Mouse (Mus musculus) effector memory CD4-positive, alpha-beta T cell, adult 5 months (primary cell): ENCODE data around the gene Itga7. TPM values are rescaled to one million over a fixed set of nuclear protein-coding genes. Genes with fewer than 3 reads are reported as not detected.

ENCODE experiments used
- polyA plus RNA-seq: library from polyadenylated mRNA; unstranded; fragments of 100-300 nt; shearing (Covaris generic); gene quantifications from one replicate; pipeline ENCODE4 v1.2.1, GENCODE M21; 2017

The Itga7 gene
- 45.8 TPM for polyA plus RNA-seq

DNA sequence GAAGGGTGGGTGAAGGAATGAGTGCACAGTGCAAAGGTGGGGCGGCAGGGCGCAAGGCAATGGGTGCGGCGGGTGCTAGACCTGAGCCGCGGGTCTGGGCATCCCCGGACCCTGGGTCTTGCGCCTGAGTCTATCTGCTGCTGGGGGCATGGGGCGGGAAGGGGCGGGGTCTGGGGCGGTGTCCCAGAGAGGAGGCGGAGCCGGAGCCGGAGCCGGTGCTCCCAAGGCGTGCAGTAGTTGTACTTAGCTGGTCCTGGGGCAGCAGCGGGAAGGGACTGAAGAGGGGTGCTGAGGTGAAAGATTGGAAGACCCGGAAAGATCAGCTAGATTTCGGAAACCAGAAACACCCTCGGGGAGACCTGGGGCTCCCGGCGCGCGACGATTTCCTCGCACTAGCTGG lies at the start of gene Itga7:
TSS of gene Itga7 (plus strand) at position 245 of the 400 bp plus-strand sequence.

DNA sequence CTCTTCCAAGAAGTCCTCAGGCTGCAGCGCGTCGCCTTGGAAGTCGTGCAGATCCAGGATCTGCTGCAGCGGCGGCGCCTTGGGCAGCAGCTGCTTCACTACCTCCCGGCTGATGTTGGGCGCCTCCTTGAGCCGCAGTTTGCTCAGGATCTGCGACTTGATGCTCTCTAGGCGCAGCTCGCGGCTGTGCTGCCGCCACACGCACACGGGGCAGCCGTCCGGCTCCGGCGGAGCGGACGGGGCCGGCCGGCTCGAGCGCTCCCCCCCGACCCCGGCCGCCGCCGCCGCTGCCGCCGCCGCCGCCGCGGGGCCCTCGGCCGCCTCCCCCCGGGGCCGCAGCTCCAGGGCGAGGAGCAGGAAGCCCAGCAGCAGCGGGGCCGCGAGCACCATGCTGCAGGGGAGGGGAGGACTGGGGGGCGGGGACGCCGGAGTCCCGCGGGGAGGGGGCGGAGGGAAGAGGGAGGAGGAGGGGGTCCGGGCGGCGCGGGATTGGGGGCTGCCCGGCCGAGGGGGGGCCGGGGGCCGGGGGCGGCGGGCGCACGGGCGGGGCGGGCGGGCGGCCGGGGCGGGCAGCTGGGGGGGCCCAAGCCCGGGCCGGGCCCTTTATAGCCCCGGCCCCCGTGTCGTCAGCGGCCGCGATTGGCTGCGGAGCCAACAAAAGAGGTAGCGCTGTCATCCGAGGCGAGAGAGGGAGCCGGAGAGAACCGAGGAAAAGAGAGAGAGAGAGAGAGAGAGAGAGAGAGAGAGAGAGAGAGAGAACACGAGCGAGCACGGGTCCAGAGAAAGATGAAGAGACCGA lies 42.1 kb upstream of the Itga7 start, which contains the start of gene Gdf11:
TSS of gene Gdf11 (minus strand) at position 423 of the 799 bp plus-strand sequence.

DNA sequence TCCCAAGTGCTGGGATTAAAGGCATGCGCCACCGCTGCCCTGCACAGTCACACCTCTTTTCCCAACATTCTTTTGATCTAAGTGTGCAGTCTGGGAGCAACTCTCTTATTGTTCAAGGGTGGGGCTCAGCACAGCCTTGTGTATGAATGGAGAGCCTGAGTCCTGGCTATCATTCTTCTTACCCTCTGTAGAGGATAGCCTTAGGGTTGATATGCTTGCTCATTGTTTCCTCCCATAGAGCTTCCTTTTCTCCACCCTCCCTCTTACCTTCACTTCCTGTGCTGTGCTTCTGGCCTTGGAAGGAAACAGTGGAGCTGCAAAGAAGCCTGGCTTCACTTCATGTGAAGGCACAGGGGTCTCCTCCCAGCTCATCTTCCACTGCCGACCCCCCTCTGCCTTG lies 32.9 kb upstream of the Itga7 start, which contains the start of gene Cd63:
TSS of gene Cd63 (plus strand) at position 292 of the 400 bp plus-strand sequence.

GRCm38 (mm10) chr10:128922822-128923012 lies 10.9 kb upstream of the Itga7 start, which contains the start of gene Rdh5:
Gene Rdh5 (minus strand): TSS chr10:128922888.

GRCm38 (mm10) chr10:128923935-128924334 lies 9.7 kb upstream of the Itga7 start, which contains the start of gene Bloc1s1:
Gene Bloc1s1 (minus strand): TSS chr10:128924035.

GRCm38 (mm10) chr10:128960590-128961584 lies 27.3 kb downstream of the Itga7 start, which contains the start of gene Mettl7b:
Gene Mettl7b (minus strand): TSS chr10:128960988.

DNA sequence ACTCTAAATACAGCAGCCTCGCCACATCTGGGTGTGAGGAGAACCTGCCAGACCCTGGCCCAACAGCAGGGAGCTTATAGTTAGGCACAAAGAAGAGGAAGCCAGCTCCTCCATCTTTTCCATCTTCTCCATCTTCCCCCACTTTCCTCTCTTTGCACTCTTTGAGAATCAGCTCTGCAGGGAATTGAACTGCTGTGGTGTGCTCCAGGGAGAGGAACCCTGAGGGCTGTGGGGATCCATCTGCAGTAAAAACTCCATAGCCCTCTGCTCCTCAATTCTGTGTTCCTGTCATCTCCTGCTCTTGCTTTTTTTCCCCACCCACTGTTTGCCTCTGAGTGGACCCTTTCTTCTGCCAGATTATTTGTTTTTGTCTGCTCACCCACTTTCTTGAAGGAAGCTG lies 55.5 kb downstream of the Itga7 start, which contains the start of gene Olfr9:
TSS of gene Olfr9 (plus strand) at position 301 of the 400 bp plus-strand sequence.

Other genes with a start within 250 kb of the Itga7 start
- gene Rab5b, start 237.6 kb upstream of the Itga7 start, polyA plus RNA-seq = 25.1 TPM
- gene Pmel, start 229.6 kb upstream of the Itga7 start, polyA plus RNA-seq = 2.5 TPM
- 14.1 TPM for gene Cdk2, start 228.8 kb upstream of the Itga7 start, polyA plus RNA-seq
- gene Dgka, start 189.0 kb upstream of the Itga7 start, polyA plus RNA-seq = 635 TPM
- gene Pym1, start 185.9 kb upstream of the Itga7 start, polyA plus RNA-seq = 23.9 TPM
- gene Mmp19, start 142.9 kb upstream of the Itga7 start, polyA plus RNA-seq = not detected
- 57.7 TPM for gene Dnajc14, start 129.8 kb upstream of the Itga7 start, polyA plus RNA-seq
- gene Tmem198b, start 129.4 kb upstream of the Itga7 start, polyA plus RNA-seq = 2.0 TPM
- gene Sarnp, start 116.5 kb upstream of the Itga7 start, polyA plus RNA-seq = 108 TPM
- gene Ormdl2, start 112.2 kb upstream of the Itga7 start, polyA plus RNA-seq = 34.9 TPM
- gene Gdf11, start 42.1 kb upstream of the Itga7 start, polyA plus RNA-seq = 2.0 TPM
- gene Cd63, start 32.8 kb upstream of the Itga7 start, polyA plus RNA-seq = not detected
- 6.6 TPM for gene Rdh5, start 10.9 kb upstream of the Itga7 start, polyA plus RNA-seq
- 118 TPM for gene Bloc1s1, start 9.8 kb upstream of the Itga7 start, polyA plus RNA-seq
- gene Mettl7b, start 27.2 kb downstream of the Itga7 start, polyA plus RNA-seq = not detected
- 0.20 TPM for gene Olfr9, start 55.6 kb downstream of the Itga7 start, polyA plus RNA-seq
- not detected for gene Olfr763, start 77.0 kb downstream of the Itga7 start, polyA plus RNA-seq
- not detected for gene Olfr764-ps1, start 106.1 kb downstream of the Itga7 start, polyA plus RNA-seq
- not detected for gene Olfr765, start 116.2 kb downstream of the Itga7 start, polyA plus RNA-seq
- not detected for gene Olfr766-ps1, start 135.2 kb downstream of the Itga7 start, polyA plus RNA-seq
- not detected for gene Olfr767, start 149.1 kb downstream of the Itga7 start, polyA plus RNA-seq
- gene Olfr768, start 165.6 kb downstream of the Itga7 start, polyA plus RNA-seq = not detected
- gene Olfr769, start 184.0 kb downstream of the Itga7 start, polyA plus RNA-seq = not detected
- gene Olfr770, start 205.2 kb downstream of the Itga7 start, polyA plus RNA-seq = not detected
- not detected for gene Olfr771, start 230.9 kb downstream of the Itga7 start, polyA plus RNA-seq
- gene Olfr772, start 244.1 kb downstream of the Itga7 start, polyA plus RNA-seq = not detected